Mouse (Mus musculus) lung, embryonic 15.5 days (tissue): Measurements from ENCODE around the gene Klhl32. TPM values are rescaled to one million over a fixed set of nuclear protein-coding genes. Genes with fewer than 3 reads are reported as not detected.
"Not testable (repeated sequence)": the region's sequence is repeated elsewhere in the genome, so short reads cannot be mapped to it uniquely, and the experiment has no call there.

Experiments
- ATAC-seq: fragments of 200-750 bp; cut with Nextera tagmentation; 2 replicates; pipeline ENCODE4 v1.8.0; 2017; ENCODE audit warnings: moderate number of reproducible peaks, borderline replicate concordance; ENCODE audit not compliant: low FRiP score, low TSS enrichment; ENCODE audit errors: extremely low read depth
- H3K27ac ChIP-seq: fragments of 300-500 bp; sonication (generic); 2 replicates; pipeline ENCODE4 v1.5.1; 2015; ENCODE audit warnings: moderate library complexity, mild to moderate bottlenecking, inconsistent platforms
- H3K27me3 ChIP-seq: fragments of 300-500 bp; sonication (generic); 2 replicates; pipeline ENCODE4 v1.6.1; 2015; ENCODE audit warnings: inconsistent platforms
- H3K36me3 ChIP-seq: fragments of 300-500 bp; sonication (generic); 2 replicates; pipeline ENCODE4 v1.6.1; 2015; ENCODE audit warnings: inconsistent platforms
- H3K4me1 ChIP-seq: fragments of 300-500 bp; sonication (generic); 2 replicates; pipeline ENCODE4 v1.6.1; 2015; ENCODE audit warnings: inconsistent platforms
- H3K4me2 ChIP-seq: fragments of 300-500 bp; sonication (generic); 2 replicates; pipeline ENCODE4 v1.6.1; 2015; ENCODE audit warnings: inconsistent platforms, mild to moderate bottlenecking, moderate library complexity
- H3K4me3 ChIP-seq: fragments of 300-500 bp; sonication (generic); 2 replicates; pipeline ENCODE4 v1.5.1; 2015; ENCODE audit warnings: mild to moderate bottlenecking, inconsistent platforms
- H3K9ac ChIP-seq: fragments of 300-500 bp; sonication (generic); 2 replicates; pipeline ENCODE4 v1.6.1; 2015; ENCODE audit warnings: inconsistent platforms
- H3K9me3 ChIP-seq: fragments of 300-500 bp; sonication (generic); 2 replicates; pipeline ENCODE4 v1.6.1; 2016; ENCODE audit warnings: inconsistent platforms
- WGBS: fragments of 180-500 bp; shearing (Covaris S2); methylation state at CpG from one replicate; pipeline ENCODE4 v1.1.7; 2015; 5-methylcytosine and 5-hydroxymethylcytosine counted together
- polyA plus RNA-seq: library from polyadenylated mRNA; unstranded; fragments of >200 nt; fragmentation: Nextera tagmentation; extraction: Ambion mirVana; gene quantifications from 2 replicates; pipeline ENCODE4 v1.2.1, GENCODE M21; 2015

Gene Klhl32
- polyA plus RNA-seq, 1 experiment from 2014 or later = 1.8 TPM

- ATAC-seq = no peak
- no peaks in the 10 kb centered on the region for H3K4me1 ChIP-seq
- no peak overlapping the region for H3K27ac ChIP-seq
- WGBS = 67% methylated on average over 4 of the region's 4 CpGs
- H3K9me3 ChIP-seq = no peaks in the 10 kb centered on the region
- H3K4me2 ChIP-seq = no peak overlapping the region
- H3K36me3 ChIP-seq = no peaks in the 10 kb centered on the region
- H3K9ac ChIP-seq = no peak overlapping the region
- H3K27me3 ChIP-seq = no peaks in the 10 kb centered on the region
- H3K4me3 ChIP-seq = no peak overlapping the region
These were observed 135.4 kb downstream of the Klhl32 start for GRCm38 (mm10) chr4:24715559-24715958.

- Histone ChIP-seq H3K9me3 (no peaks in the 10 kb centered on the region), H3K36me3 (no peaks in the 10 kb centered on the region), H3K4me2 (no peak overlapping the region), H3K4me3 (no peak overlapping the region), H3K27me3 (no peaks in the 10 kb centered on the region), H3K9ac (no peak overlapping the region), H3K4me1 (no peaks in the 10 kb centered on the region), H3K27ac (no peak overlapping the region)
- WGBS = 74% methylated on average over 10 of the region's 10 CpGs
- ATAC-seq = no peak
These were observed 136.6 kb downstream of the Klhl32 start for GRCm38 (mm10) chr4:24714367-24714766.

DNA sequence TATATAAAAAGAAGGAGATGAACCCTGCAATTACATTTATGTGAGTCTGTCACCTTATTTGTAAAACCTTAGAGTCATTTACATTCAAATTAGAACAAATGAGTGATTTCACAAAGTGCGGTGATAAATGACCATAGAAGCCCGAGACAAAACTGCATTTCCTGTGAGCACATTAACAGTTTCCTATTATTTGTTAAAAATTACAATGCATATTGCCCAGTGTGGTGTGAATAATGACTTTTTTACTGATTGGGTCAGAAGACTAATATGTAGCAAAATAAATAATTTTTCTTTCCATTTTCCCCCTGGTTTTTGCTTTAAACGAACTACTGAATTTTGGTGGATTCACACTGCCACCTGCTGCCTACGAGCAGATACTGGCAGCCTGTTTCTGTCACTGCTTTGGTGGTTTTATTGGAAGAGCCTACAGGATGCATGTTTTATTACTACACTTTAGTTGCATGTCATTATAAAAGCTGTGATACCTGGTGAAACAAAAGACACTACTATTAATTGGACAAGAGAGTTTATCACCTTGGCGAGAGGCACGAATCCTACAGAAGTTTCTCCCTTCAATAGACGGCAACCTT, 152.3 kb downstream of the Klhl32 start:
- WGBS = 59% methylated on average over 7 of the region's 7 CpGs
- H3K4me2 ChIP-seq = no peak overlapping the region
- H3K36me3 ChIP-seq = no peaks in the 10 kb centered on the region
- H3K9me3 ChIP-seq = no peaks in the 10 kb centered on the region
- no peak overlapping the region for H3K27ac ChIP-seq
- no peaks in the 10 kb centered on the region for H3K4me1 ChIP-seq
- H3K4me3 ChIP-seq = no peak overlapping the region
- ATAC-seq = no peak
- H3K9ac ChIP-seq = no peak overlapping the region
- H3K27me3 ChIP-seq = no peaks in the 10 kb centered on the region

GRCm38 (mm10) chr4:24680080-24680479, 170.8 kb downstream of the Klhl32 start:
- no peaks in the 10 kb centered on the region for H3K4me1 ChIP-seq
- no peaks in the 10 kb centered on the region for H3K36me3 ChIP-seq
- ATAC-seq = no peak
- no peaks in the 10 kb centered on the region for H3K9me3 ChIP-seq
- no peak overlapping the region for H3K9ac ChIP-seq
- 78% methylated on average over 2 of the region's 2 CpGs for WGBS
- no peak overlapping the region for H3K4me2 ChIP-seq
- no peak overlapping the region for H3K27ac ChIP-seq
- no peaks in the 10 kb centered on the region for H3K27me3 ChIP-seq
- no peak overlapping the region for H3K4me3 ChIP-seq

GRCm38 (mm10) chr4:24670007-24670406, 180.9 kb downstream of the Klhl32 start:
- no peak for ATAC-seq
- Histone ChIP-seq H3K9me3 (no peaks in the 10 kb centered on the region), H3K9ac (no peak overlapping the region), H3K4me1 (no peaks in the 10 kb centered on the region), H3K4me2 (no peak overlapping the region), H3K4me3 (no peak overlapping the region), H3K27ac (no peak overlapping the region), H3K27me3 (no peaks in the 10 kb centered on the region), H3K36me3 (no peaks in the 10 kb centered on the region)
- WGBS = 86% methylated on average over 10 of the region's 10 CpGs

GRCm38 (mm10) chr4:24659218-24659617, 191.7 kb downstream of the Klhl32 start:
- Histone ChIP-seq H3K36me3 (no peaks in the 10 kb centered on the region), H3K27me3 (no peaks in the 10 kb centered on the region), H3K4me1 (no peaks in the 10 kb centered on the region), H3K27ac (no peak overlapping the region), H3K9ac (no peak overlapping the region), H3K4me2 (no peak overlapping the region), H3K4me3 (no peak overlapping the region), H3K9me3 (no peaks in the 10 kb centered on the region)
- WGBS = 85% methylated on average over 6 of the region's 6 CpGs
- ATAC-seq = no peak

DNA sequence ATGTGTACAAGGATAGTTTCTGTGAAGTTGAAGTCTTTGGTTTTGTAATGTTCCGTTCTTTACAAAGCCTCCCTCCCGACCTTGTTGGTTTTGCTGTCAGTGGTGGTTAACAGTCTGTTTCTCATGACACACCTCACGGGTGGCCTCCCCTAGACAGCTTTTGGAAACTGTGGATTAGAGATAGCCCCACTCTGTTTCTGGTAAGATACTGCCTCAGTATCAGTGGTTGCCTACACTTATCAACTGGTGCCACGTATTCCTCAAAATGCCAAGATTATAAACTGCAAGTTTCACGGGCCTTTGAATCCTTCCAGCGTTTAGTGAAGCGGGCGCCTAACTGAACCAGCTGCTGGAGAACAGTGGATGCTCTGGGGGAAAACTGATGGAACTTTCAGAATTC, 206.2 kb downstream of the Klhl32 start:
- H3K4me1 ChIP-seq, H3K9ac ChIP-seq, H3K4me3 ChIP-seq, H3K36me3 ChIP-seq, ATAC-seq, H3K27me3 ChIP-seq, H3K27ac ChIP-seq, H3K9me3 ChIP-seq, H3K4me2 ChIP-seq: not testable (repeated sequence)
- 77% methylated on average over 7 of the region's 8 CpGs for WGBS

DNA sequence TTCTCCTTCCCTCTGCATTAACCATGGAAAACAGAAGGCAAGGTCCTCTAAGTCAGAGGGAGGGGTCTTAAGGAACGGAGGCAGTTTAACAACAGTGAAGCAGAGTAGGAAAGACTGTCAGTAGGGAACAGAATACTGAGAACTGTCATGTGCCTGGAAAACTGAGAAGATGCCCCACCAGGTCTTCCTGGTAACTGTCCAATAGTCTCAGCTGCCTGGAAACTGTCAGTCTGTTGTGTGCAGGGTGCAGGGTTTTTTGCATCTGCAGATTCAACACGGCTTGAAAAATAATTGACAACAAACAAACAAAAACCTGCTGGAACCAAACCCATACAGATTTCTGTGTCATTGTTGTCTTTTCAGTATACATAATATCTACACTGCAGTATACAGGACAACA, 208.6 kb downstream of the Klhl32 start:
- Histone ChIP-seq H3K27me3 (no peaks in the 10 kb centered on the region), H3K9ac (no peak overlapping the region), H3K4me2 (no peak overlapping the region), H3K27ac (no peak overlapping the region), H3K4me3 (no peak overlapping the region), H3K4me1 (no peaks in the 10 kb centered on the region), H3K9me3 (no peaks in the 10 kb centered on the region), H3K36me3 (no peaks in the 10 kb centered on the region)
- 68% methylated on average over 2 of the region's 2 CpGs for WGBS
- ATAC-seq = no peak

GRCm38 (mm10) chr4:24631177-24631911, 219.6 kb downstream of the Klhl32 start:
- Histone ChIP-seq H3K4me1 (peaks cover 32% of the 10 kb centered on the region), H3K4me3 (no peak overlapping the region), H3K27me3 (no peaks in the 10 kb centered on the region), H3K9me3 (no peaks in the 10 kb centered on the region), H3K36me3 (no peaks in the 10 kb centered on the region), H3K27ac (peak overlapping the region; percentile 55; the same call in 1 of the 2 replicates), H3K4me2 (no peak overlapping the region), H3K9ac (no peak overlapping the region)
- 69% methylated on average over 9 of the region's 9 CpGs for WGBS
- no peak for ATAC-seq

DNA sequence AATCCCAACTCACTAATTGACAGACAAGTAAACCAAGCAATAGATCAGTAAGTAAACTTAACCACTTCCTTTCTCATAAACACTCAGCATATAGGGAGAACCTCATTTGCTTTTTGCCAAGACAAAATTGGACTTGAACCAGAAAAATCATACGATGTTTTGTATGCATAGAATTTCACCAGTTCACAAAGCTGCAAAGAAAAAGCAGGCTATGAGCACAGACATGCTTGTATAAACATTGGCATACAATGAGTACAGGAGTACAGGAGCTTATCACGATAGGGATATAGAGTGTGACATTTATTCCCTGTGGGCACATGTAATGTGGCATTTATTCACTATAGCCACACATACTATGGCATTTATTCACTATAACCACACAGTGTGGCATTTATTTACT, 220.5 kb downstream of the Klhl32 start:
- H3K27me3 ChIP-seq = no peaks in the 10 kb centered on the region
- H3K4me2 ChIP-seq = no peak overlapping the region
- no peaks in the 10 kb centered on the region for H3K9me3 ChIP-seq
- H3K4me3 ChIP-seq = no peak overlapping the region
- H3K4me1 ChIP-seq = peaks cover 37% of the 10 kb centered on the region
- no peak overlapping the region for H3K9ac ChIP-seq
- peak overlapping the region; percentile 55; the same call in 1 of the 2 replicates for H3K27ac ChIP-seq
- WGBS = 29% methylated on average over 2 of the region's 2 CpGs
- no peaks in the 10 kb centered on the region for H3K36me3 ChIP-seq
- ATAC-seq = peak; percentile 49; the same call in 1 of the 2 replicates

- H3K4me3 ChIP-seq = no peak overlapping the region
These were observed 223.1 kb downstream of the Klhl32 start for GRCm38 (mm10) chr4:24627871-24628270.

GRCm38 (mm10) chr4:24626686-24627085, 224.2 kb downstream of the Klhl32 start:
- no peak overlapping the region for H3K27ac ChIP-seq
- H3K27me3 ChIP-seq = no peaks in the 10 kb centered on the region
- no peaks in the 10 kb centered on the region for H3K36me3 ChIP-seq
- H3K9me3 ChIP-seq = no peaks in the 10 kb centered on the region
- WGBS = 50% methylated on average over 4 of the region's 4 CpGs
- H3K9ac ChIP-seq = no peak overlapping the region
- ATAC-seq = no peak
- H3K4me3 ChIP-seq = no peak overlapping the region
- peaks cover 37% of the 10 kb centered on the region for H3K4me1 ChIP-seq
- no peak overlapping the region for H3K4me2 ChIP-seq

More at GRCm38 (mm10) chr4:24627871-24628270, 223.1 kb downstream of the Klhl32 start:
- peak; percentile 86 for ATAC-seq
- H3K4me1 ChIP-seq = peaks cover 37% of the 10 kb centered on the region
- H3K27me3 ChIP-seq = no peaks in the 10 kb centered on the region
- 32% methylated on average over 1 of the region's 1 CpGs for WGBS
- H3K9ac ChIP-seq = no peak overlapping the region
- no peaks in the 10 kb centered on the region for H3K36me3 ChIP-seq
- H3K4me2 ChIP-seq = no peak overlapping the region
- peak overlapping the region; percentile 45 for H3K27ac ChIP-seq
- no peaks in the 10 kb centered on the region for H3K9me3 ChIP-seq
